Mouse (Mus musculus): Measurements from ENCODE around the gene Mrpl21. TPM values are rescaled to one million over a fixed set of nuclear protein-coding genes. Genes with fewer than 3 reads are reported as not detected.

The Mrpl21 gene
- polyA plus RNA-seq (2021): 105 TPM

GRCm38 (mm10) chr19:3282572-3283467 lies at the start of gene Mrpl21, which contains the start of gene Ighmbp2:
Mrpl21 (plus strand) TSS chr19:3282901.
Ighmbp2 (minus strand) TSS chr19:3283017.
- ATAC-seq: peak; percentile 84

GRCm38 (mm10) chr19:3260016-3260415 lies 22.7 kb upstream of the Mrpl21 start:
- TF ChIP-seq CTCF (IDR thresholded peaks at IDR 0.05): no peak
- no peaks in the 10 kb centered on the region for H3K27me3 ChIP-seq
- in situ Hi-C loops (cut with MboI; ENCODE audit: low pct_unique_long_range_greater_than_20kb): no loop called here
- CTCF ChIA-PET: no interaction called here
- POLR2A ChIA-PET: interaction anchor here (0.8 kb wide), 1 partner anchor 38 kb away, joined by 3 read pairs; no protein-coding TSS in a partner anchor
- DNase-seq (ENCODE audit: low read depth, low spot score) (no peak), ATAC-seq (no peak)

More at GRCm38 (mm10) chr19:3282572-3283467, at the start of gene Mrpl21, which contains the start of gene Ighmbp2:
- CTCF ChIA-PET: interaction anchor here (1.5 kb wide), 1 partner anchor 9 kb away, joined by 3 read pairs; no protein-coding TSS in a partner anchor
- H3K27me3 ChIP-seq: no peaks in the 10 kb centered on the region
- DNase-seq (ENCODE audit: low read depth, low spot score): peak; percentile 73
- in situ Hi-C loops (cut with MboI; ENCODE audit: low pct_unique_long_range_greater_than_20kb): no loop called here
- TF ChIP-seq CTCF (IDR thresholded peaks at IDR 0.05): no peak
- POLR2A ChIA-PET: interaction anchor here (0.7 to 1.4 kb wide), 2 partner anchors 18 to 43 kb away, joined by 3 read pairs; no protein-coding TSS in a partner anchor

GRCm38 (mm10) chr19:3260591-3260990 lies 22.1 kb upstream of the Mrpl21 start:
- CTCF ChIA-PET: no interaction called here
- H3K27me3 ChIP-seq: no peaks in the 10 kb centered on the region
- ATAC-seq: no peak
- POLR2A ChIA-PET: interaction anchor here (0.8 kb wide), 1 partner anchor 38 kb away, joined by 3 read pairs; no protein-coding TSS in a partner anchor
- in situ Hi-C loops (cut with MboI; ENCODE audit: low pct_unique_long_range_greater_than_20kb): no loop called here
- DNase-seq (ENCODE audit: low read depth, low spot score): no peak
- no peak for TF ChIP-seq CTCF (IDR thresholded peaks at IDR 0.05)

GRCm38 (mm10) chr19:3261336-3261735 lies 21.4 kb upstream of the Mrpl21 start:
- ATAC-seq: no peak
- ChIA-PET CTCF (no interaction called here), POLR2A (no interaction called here)
- no peaks in the 10 kb centered on the region for H3K27me3 ChIP-seq
- in situ Hi-C loops (cut with MboI; ENCODE audit: low pct_unique_long_range_greater_than_20kb): no loop called here
- no peak for DNase-seq (ENCODE audit: low read depth, low spot score)
- no peak for TF ChIP-seq CTCF (IDR thresholded peaks at IDR 0.05)

GRCm38 (mm10) chr19:3261764-3262525 lies 20.8 kb upstream of the Mrpl21 start:
- no peaks in the 10 kb centered on the region for H3K27me3 ChIP-seq
- ChIA-PET CTCF (no interaction called here), POLR2A (no interaction called here)
- in situ Hi-C loops (cut with MboI; ENCODE audit: low pct_unique_long_range_greater_than_20kb): no loop called here
- DNase-seq (ENCODE audit: low read depth, low spot score) (no peak), ATAC-seq (no peak)
- no peak for TF ChIP-seq CTCF (IDR thresholded peaks at IDR 0.05)

- TF ChIP-seq CTCF (IDR thresholded peaks at IDR 0.05): no peak
- ATAC-seq (no peak), DNase-seq (ENCODE audit: low read depth, low spot score) (no peak)
- in situ Hi-C loops (cut with MboI; ENCODE audit: low pct_unique_long_range_greater_than_20kb): no loop called here
- H3K27me3 ChIP-seq: no peaks in the 10 kb centered on the region
- POLR2A ChIA-PET: no interaction called here
- CTCF ChIA-PET: no interaction called here
These were observed 18.4 kb upstream of the Mrpl21 start for GRCm38 (mm10) chr19:3264348-3264747.

- in situ Hi-C loops (cut with MboI; ENCODE audit: low pct_unique_long_range_greater_than_20kb): no loop called here
- ChIA-PET CTCF (no interaction called here), POLR2A (no interaction called here)
- no peak for TF ChIP-seq CTCF (IDR thresholded peaks at IDR 0.05)
- no peak for ATAC-seq
- DNase-seq (ENCODE audit: low read depth, low spot score): no peak
- H3K27me3 ChIP-seq: no peaks in the 10 kb centered on the region
These were observed 17.5 kb upstream of the Mrpl21 start for GRCm38 (mm10) chr19:3265180-3265579.

- ATAC-seq: no peak
- DNase-seq (ENCODE audit: low read depth, low spot score): no peak
- ChIA-PET CTCF (interaction anchor here (2.2 kb wide), 1 partner anchor 10 kb away, joined by 5 read pairs; no protein-coding TSS in a partner anchor), POLR2A (no interaction called here)
- no peaks in the 10 kb centered on the region for H3K27me3 ChIP-seq
- no peak for TF ChIP-seq CTCF (IDR thresholded peaks at IDR 0.05)
- in situ Hi-C loops (cut with MboI; ENCODE audit: low pct_unique_long_range_greater_than_20kb): no loop called here
These were observed 16.6 kb upstream of the Mrpl21 start for GRCm38 (mm10) chr19:3266136-3266535.

- in situ Hi-C loops (cut with MboI; ENCODE audit: low pct_unique_long_range_greater_than_20kb): no loop called here
- CTCF ChIA-PET: interaction anchor here (2.2 kb wide), 1 partner anchor 10 kb away, joined by 5 read pairs; no protein-coding TSS in a partner anchor
- ATAC-seq (no peak), DNase-seq (ENCODE audit: low read depth, low spot score) (no peak)
- no peaks in the 10 kb centered on the region for H3K27me3 ChIP-seq
- POLR2A ChIA-PET: no interaction called here
- TF ChIP-seq CTCF (IDR thresholded peaks at IDR 0.05): no peak
These were observed 16.0 kb upstream of the Mrpl21 start for GRCm38 (mm10) chr19:3266676-3267075.

GRCm38 (mm10) chr19:3267340-3267739 lies 15.4 kb upstream of the Mrpl21 start:
- ChIA-PET CTCF (interaction anchor here (2.2 kb wide), 1 partner anchor 9 kb away, joined by 5 read pairs; no protein-coding TSS in a partner anchor), POLR2A (no interaction called here)
- in situ Hi-C loops (cut with MboI; ENCODE audit: low pct_unique_long_range_greater_than_20kb): no loop called here
- ATAC-seq (no peak), DNase-seq (ENCODE audit: low read depth, low spot score) (no peak)
- TF ChIP-seq CTCF (IDR thresholded peaks at IDR 0.05): no peak
- H3K27me3 ChIP-seq: no peaks in the 10 kb centered on the region

All from Patski (cell line).